Mouse (Mus musculus): ENCODE results near the gene Lenep. TPM values are rescaled to one million over a fixed set of nuclear protein-coding genes. Genes with fewer than 3 reads are reported as not detected.

The Lenep gene
- polyA plus RNA-seq, 1 experiment from 2014 or later: not detected

GRCm38 (mm10) chr3:89417131-89417530 is 14.5 kb upstream of the Lenep start:
- Histone ChIP-seq H3K36me3 (ENCODE audit: control insufficient read depth, insufficient read depth, low read length) (peaks cover 27% of the 10 kb centered on the region), H3K4me3 (ENCODE audit: low read depth, low read length) (peak overlapping the region; percentile 55), H3K27ac (replicated peaks; ENCODE audit: low read depth, low read length) (peak overlapping the region; percentile 86; the same call in 1 of the 2 replicates), H3K27me3 (replicated peaks; ENCODE audit: control insufficient read depth, insufficient read depth, low read length) (no peaks in the 10 kb centered on the region), H3K4me2 (ENCODE audit: low read depth, low read length) (peak overlapping the region; percentile 88), H3K9ac (ENCODE audit: low read depth, low read length) (peak overlapping the region; percentile 75), H3K9me3 (ENCODE audit: control insufficient read depth, low read length) (no peaks in the 10 kb centered on the region), H3K4me1 (ENCODE audit: control insufficient read depth, insufficient read depth, low read length) (peaks cover 30% of the 10 kb centered on the region)
- DNase-seq (ENCODE audit: low spot score) (no peak), ATAC-seq (ENCODE audit: low read depth) (no peak)
- 25% methylated on average over 2 of the region's 2 CpGs for WGBS

- Histone ChIP-seq H3K4me3 (ENCODE audit: low read depth, low read length) (no peak overlapping the region), H3K36me3 (ENCODE audit: control insufficient read depth, insufficient read depth, low read length) (peaks cover 27% of the 10 kb centered on the region), H3K9ac (ENCODE audit: low read depth, low read length) (no peak overlapping the region), H3K4me2 (ENCODE audit: low read depth, low read length) (no peak overlapping the region), H3K4me1 (ENCODE audit: control insufficient read depth, insufficient read depth, low read length) (peaks cover 21% of the 10 kb centered on the region), H3K27me3 (replicated peaks; ENCODE audit: control insufficient read depth, insufficient read depth, low read length) (no peaks in the 10 kb centered on the region), H3K27ac (replicated peaks; ENCODE audit: low read depth, low read length) (no peak overlapping the region), H3K9me3 (ENCODE audit: control insufficient read depth, low read length) (no peaks in the 10 kb centered on the region)
- 97% methylated on average over 8 of the region's 8 CpGs for WGBS
- DNase-seq (ENCODE audit: low spot score) (no peak), ATAC-seq (ENCODE audit: low read depth) (no peak)
Measured at GRCm38 (mm10) chr3:89416158-89416557, 13.6 kb upstream of the Lenep start.

- peak within 1 kb of the TSS; percentile 30; the same call in 1 of the 2 replicates for H3K27ac ChIP-seq (replicated peaks; ENCODE audit: low read depth, low read length)
- H3K36me3 ChIP-seq (ENCODE audit: control insufficient read depth, insufficient read depth, low read length): peaks cover 39% of the 10 kb centered on the region
- H3K4me1 ChIP-seq (ENCODE audit: control insufficient read depth, insufficient read depth, low read length): peaks cover 8% of the 10 kb centered on the region
- ATAC-seq (ENCODE audit: low read depth) (peak; percentile 99), DNase-seq (ENCODE audit: low spot score) (peak; percentile 99)
- 6% methylated on average over 28 of the region's 28 CpGs for WGBS
- H3K4me2 ChIP-seq (ENCODE audit: low read depth, low read length): peak within 1 kb of the TSS; percentile 59
- H3K4me3 ChIP-seq (ENCODE audit: low read depth, low read length): peak within 1 kb of the TSS; percentile 59
- no peaks in the 10 kb centered on the region for H3K27me3 ChIP-seq (replicated peaks; ENCODE audit: control insufficient read depth, insufficient read depth, low read length)
- no peaks in the 10 kb centered on the region for H3K9me3 ChIP-seq (ENCODE audit: control insufficient read depth, low read length)
- peak within 1 kb of the TSS; percentile 60 for H3K9ac ChIP-seq (ENCODE audit: low read depth, low read length)
Measured at GRCm38 (mm10) chr3:89411490-89412393, 9.1 kb upstream of the Lenep start, which contains the start of gene Flad1. Gene Flad1 (minus strand): TSS chr3:89411870.

DNA sequence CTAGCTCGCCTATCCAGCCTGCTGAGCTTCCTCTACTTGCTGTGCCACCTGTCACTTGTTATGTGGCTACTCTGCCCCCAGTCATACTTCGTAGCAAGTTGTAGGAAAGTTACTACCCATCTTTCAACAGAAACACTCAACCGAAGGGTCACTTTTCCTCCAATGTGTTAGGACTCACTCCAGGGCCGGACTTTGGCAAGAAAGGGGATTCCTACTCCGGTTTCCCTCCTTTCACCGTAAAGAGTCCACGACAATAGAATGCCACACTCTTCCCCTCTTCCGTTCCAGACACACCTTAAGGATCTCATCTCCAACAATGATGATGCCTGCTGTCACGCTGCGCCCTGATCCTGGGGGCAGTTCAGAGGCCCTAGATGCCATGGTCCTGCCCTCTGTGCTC is 8.3 kb upstream of the Lenep start:
- H3K9ac ChIP-seq (ENCODE audit: low read depth, low read length): peak overlapping the region; percentile 60
- 75% methylated on average over 10 of the region's 10 CpGs for WGBS
- no peak for ATAC-seq (ENCODE audit: low read depth)
- peak overlapping the region; percentile 59 for H3K4me3 ChIP-seq (ENCODE audit: low read depth, low read length)
- H3K27ac ChIP-seq (replicated peaks; ENCODE audit: low read depth, low read length): no peak overlapping the region
- H3K4me2 ChIP-seq (ENCODE audit: low read depth, low read length): peak overlapping the region; percentile 59
- H3K27me3 ChIP-seq (replicated peaks; ENCODE audit: control insufficient read depth, insufficient read depth, low read length): no peaks in the 10 kb centered on the region
- peaks cover 4% of the 10 kb centered on the region; the same call in 1 of the 2 replicates for H3K4me1 ChIP-seq (ENCODE audit: control insufficient read depth, insufficient read depth, low read length)
- DNase-seq (ENCODE audit: low spot score): no peak
- H3K9me3 ChIP-seq (ENCODE audit: control insufficient read depth, low read length): no peaks in the 10 kb centered on the region
- H3K36me3 ChIP-seq (ENCODE audit: control insufficient read depth, insufficient read depth, low read length): peaks cover 34% of the 10 kb centered on the region

GRCm38 (mm10) chr3:89409701-89410100 is 7.1 kb upstream of the Lenep start:
- no peaks in the 10 kb centered on the region for H3K27me3 ChIP-seq (replicated peaks; ENCODE audit: control insufficient read depth, insufficient read depth, low read length)
- H3K4me1 ChIP-seq (ENCODE audit: control insufficient read depth, insufficient read depth, low read length): peaks cover 4% of the 10 kb centered on the region; the same call in 1 of the 2 replicates
- H3K36me3 ChIP-seq (ENCODE audit: control insufficient read depth, insufficient read depth, low read length): peaks cover 28% of the 10 kb centered on the region
- no peak overlapping the region for H3K4me3 ChIP-seq (ENCODE audit: low read depth, low read length)
- H3K9me3 ChIP-seq (ENCODE audit: control insufficient read depth, low read length): no peaks in the 10 kb centered on the region
- DNase-seq (ENCODE audit: low spot score): no peak
- WGBS: 95% methylated on average over 3 of the region's 3 CpGs
- ATAC-seq (ENCODE audit: low read depth): no peak
- H3K27ac ChIP-seq (replicated peaks; ENCODE audit: low read depth, low read length): no peak overlapping the region
- H3K4me2 ChIP-seq (ENCODE audit: low read depth, low read length): no peak overlapping the region
- H3K9ac ChIP-seq (ENCODE audit: low read depth, low read length): no peak overlapping the region

GRCm38 (mm10) chr3:89408448-89408847 is 5.9 kb upstream of the Lenep start:
- ATAC-seq (ENCODE audit: low read depth) (no peak), DNase-seq (ENCODE audit: low spot score) (no peak)
- no peaks in the 10 kb centered on the region for H3K9me3 ChIP-seq (ENCODE audit: control insufficient read depth, low read length)
- no peak overlapping the region for H3K4me3 ChIP-seq (ENCODE audit: low read depth, low read length)
- H3K9ac ChIP-seq (ENCODE audit: low read depth, low read length): no peak overlapping the region
- H3K27ac ChIP-seq (replicated peaks; ENCODE audit: low read depth, low read length): no peak overlapping the region
- no peak overlapping the region for H3K4me2 ChIP-seq (ENCODE audit: low read depth, low read length)
- no peaks in the 10 kb centered on the region for H3K27me3 ChIP-seq (replicated peaks; ENCODE audit: control insufficient read depth, insufficient read depth, low read length)
- H3K4me1 ChIP-seq (ENCODE audit: control insufficient read depth, insufficient read depth, low read length): peaks cover 4% of the 10 kb centered on the region; the same call in 1 of the 2 replicates
- peaks cover 26% of the 10 kb centered on the region; the same call in 1 of the 2 replicates for H3K36me3 ChIP-seq (ENCODE audit: control insufficient read depth, insufficient read depth, low read length)
- 69% methylated on average over 16 of the region's 16 CpGs for WGBS

GRCm38 (mm10) chr3:89406887-89407286 is 4.3 kb upstream of the Lenep start:
- Histone ChIP-seq H3K4me2 (ENCODE audit: low read depth, low read length) (no peak overlapping the region), H3K27ac (replicated peaks; ENCODE audit: low read depth, low read length) (no peak overlapping the region), H3K9me3 (ENCODE audit: control insufficient read depth, low read length) (no peaks in the 10 kb centered on the region), H3K4me3 (ENCODE audit: low read depth, low read length) (no peak overlapping the region), H3K36me3 (ENCODE audit: control insufficient read depth, insufficient read depth, low read length) (peaks cover 40% of the 10 kb centered on the region), H3K4me1 (ENCODE audit: control insufficient read depth, insufficient read depth, low read length) (peaks cover 4% of the 10 kb centered on the region; the same call in 1 of the 2 replicates), H3K27me3 (replicated peaks; ENCODE audit: control insufficient read depth, insufficient read depth, low read length) (no peaks in the 10 kb centered on the region), H3K9ac (ENCODE audit: low read depth, low read length) (no peak overlapping the region)
- no peak for DNase-seq (ENCODE audit: low spot score)
- WGBS: 88% methylated on average over 6 of the region's 6 CpGs
- no peak for ATAC-seq (ENCODE audit: low read depth)

DNA sequence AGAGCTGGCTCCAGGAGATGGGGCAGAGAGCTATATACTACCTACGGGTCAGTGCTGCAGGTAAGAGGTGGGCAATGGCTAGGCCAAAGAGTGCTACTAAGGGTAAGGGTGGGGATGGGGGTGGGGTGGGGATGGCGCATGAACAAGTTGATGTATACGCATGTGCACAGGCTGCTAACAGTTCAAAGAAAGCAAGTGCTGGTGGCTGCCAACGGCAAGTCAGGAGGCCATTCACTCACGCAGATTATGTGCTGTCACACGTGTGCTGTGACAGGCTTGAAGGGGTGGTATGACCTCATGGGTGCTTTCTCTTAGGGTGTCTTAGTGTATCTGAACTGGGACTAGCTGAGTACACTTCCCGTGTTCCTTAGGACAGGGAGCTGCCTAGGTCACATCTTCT is 1.3 kb downstream of the Lenep start:
- no peak for ATAC-seq (ENCODE audit: low read depth)
- H3K4me2 ChIP-seq (ENCODE audit: low read depth, low read length): no peak overlapping the region
- WGBS: 92% methylated on average over 7 of the region's 7 CpGs
- no peak for DNase-seq (ENCODE audit: low spot score)
- H3K4me3 ChIP-seq (ENCODE audit: low read depth, low read length): no peak overlapping the region
- H3K27ac ChIP-seq (replicated peaks; ENCODE audit: low read depth, low read length): no peak overlapping the region
- H3K9ac ChIP-seq (ENCODE audit: low read depth, low read length): no peak overlapping the region
- peaks cover 31% of the 10 kb centered on the region for H3K36me3 ChIP-seq (ENCODE audit: control insufficient read depth, insufficient read depth, low read length)
- H3K9me3 ChIP-seq (ENCODE audit: control insufficient read depth, low read length): no peaks in the 10 kb centered on the region
- H3K27me3 ChIP-seq (replicated peaks; ENCODE audit: control insufficient read depth, insufficient read depth, low read length): no peaks in the 10 kb centered on the region
- no peaks in the 10 kb centered on the region for H3K4me1 ChIP-seq (ENCODE audit: control insufficient read depth, insufficient read depth, low read length)
